Mouse (Mus musculus): Measurements from ENCODE around the gene Sgcd.

DNA sequence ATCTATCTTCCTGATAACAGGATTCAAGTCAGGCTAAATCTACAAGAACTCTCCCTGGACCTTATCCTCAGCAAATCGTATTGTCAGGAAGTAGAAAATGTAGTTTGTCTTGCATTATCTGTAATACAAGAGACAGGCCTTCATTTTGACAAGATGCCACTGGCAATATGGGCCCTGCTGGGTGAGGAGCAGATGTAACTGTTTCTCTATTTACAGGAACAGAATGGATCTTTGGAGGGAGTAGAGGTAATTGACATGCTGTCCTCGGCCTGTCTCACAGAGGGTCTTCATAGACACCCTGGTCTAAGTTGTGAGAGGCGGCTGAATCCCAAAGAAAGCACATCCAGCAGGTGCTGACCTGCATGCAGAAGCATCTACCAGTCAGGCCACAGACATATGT is 35.5 kb downstream of the Sgcd start:
- TF ChIP-seq POLR2A (IDR thresholded peaks at IDR 0.05; ENCODE audit: low read depth, low read length) (no peak), CTCF (IDR thresholded peaks at IDR 0.05; ENCODE audit: borderline replicate concordance, insufficient read depth, low read length) (no peak)
